Mouse (Mus musculus): Measurements from ENCODE around the gene Cnot8.

Cnot8 gene

GRCm38 (mm10) chr11:58165072-58165471, 61.1 kb downstream of the Cnot8 start:
- peak; percentile 47 for DNase-seq (ENCODE audit: low read depth)

- DNase-seq (ENCODE audit: low read depth) = no peak
Observed at GRCm38 (mm10) chr11:58167822-58168166, 63.8 kb downstream of the Cnot8 start.

Data from 416B (cell line).